Mouse (Mus musculus): Measurements from ENCODE around the gene Gm21985.
A peak's percentile ranks its signal among the peaks of the same experiment; 100 is the strongest.
"Not testable (repeated sequence)": the region's sequence is repeated elsewhere in the genome, so short reads cannot be mapped to it uniquely, and the experiment has no call there.

Gm21985 gene

GRCm38 (mm10) chr2:112265448-112266241, 469 bp upstream of the Gm21985 start, which contains the start of gene Slc12a6:
Gene Slc12a6, plus strand, starts transcription at chr2:112265825.
- peak; percentile 92 for DNase-seq (ENCODE audit: low spot score)

DNA sequence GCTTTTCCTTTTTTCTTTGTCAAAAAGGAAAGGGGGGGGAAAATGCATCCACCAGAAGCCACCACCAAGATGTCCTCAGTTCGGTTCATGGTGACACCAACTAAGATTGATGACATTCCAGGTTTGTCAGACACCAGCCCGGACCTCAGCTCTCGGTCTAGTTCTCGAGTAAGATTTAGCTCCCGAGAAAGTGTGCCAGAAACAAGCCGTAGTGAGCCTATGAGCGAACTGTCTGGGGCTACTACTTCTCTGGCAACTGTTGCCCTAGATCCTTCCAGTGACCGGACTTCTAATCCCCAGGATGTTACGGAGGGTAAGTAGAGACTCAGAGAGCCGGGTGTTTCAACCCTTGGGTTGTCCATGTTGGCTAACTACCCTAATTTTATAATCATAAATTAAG, 666 bp downstream of the Gm21985 start:
- DNase-seq (ENCODE audit: low spot score), result no peak

DNA sequence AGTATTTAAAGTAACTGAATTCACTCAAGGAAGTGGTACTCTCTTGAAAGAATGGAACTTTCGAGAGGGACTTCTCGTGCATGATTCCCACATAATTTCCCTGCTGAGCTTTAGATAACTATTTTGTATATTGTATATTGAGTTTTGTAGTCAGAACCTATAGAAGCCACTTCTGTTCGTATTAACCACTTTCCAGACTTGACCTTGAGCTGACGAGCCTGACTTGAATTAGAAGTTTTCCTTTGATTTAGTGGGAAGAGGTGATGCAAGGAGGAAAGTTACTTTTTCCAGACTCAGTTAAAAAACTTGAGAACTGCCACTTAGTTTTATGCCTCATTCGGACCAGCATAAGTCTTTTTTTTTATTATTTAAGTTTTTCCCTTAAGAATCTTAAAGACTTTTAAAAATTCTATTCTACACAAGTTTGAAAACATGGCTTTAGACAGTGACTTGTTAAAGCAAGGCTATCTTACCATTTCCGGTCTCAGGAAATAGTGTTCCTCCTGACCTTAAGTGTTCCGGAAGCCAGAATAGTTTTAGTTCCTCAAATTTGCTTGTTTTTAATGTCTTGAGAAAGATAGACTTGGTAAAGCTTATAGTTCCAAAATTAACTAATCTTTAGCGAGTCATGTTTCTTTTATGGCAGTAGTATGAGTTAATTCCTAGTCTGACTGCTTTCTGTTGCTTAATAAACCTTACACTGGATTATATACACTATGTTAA, 1.6 kb downstream of the Gm21985 start:
- DNase-seq (ENCODE audit: low spot score), result no peak

- DNase-seq (ENCODE audit: low spot score), result no peak
These were observed 3.9 kb downstream of the Gm21985 start for GRCm38 (mm10) chr2:112270011-112270410.

GRCm38 (mm10) chr2:112272909-112273308, 6.8 kb downstream of the Gm21985 start:
- no peak for DNase-seq (ENCODE audit: low spot score)

DNA sequence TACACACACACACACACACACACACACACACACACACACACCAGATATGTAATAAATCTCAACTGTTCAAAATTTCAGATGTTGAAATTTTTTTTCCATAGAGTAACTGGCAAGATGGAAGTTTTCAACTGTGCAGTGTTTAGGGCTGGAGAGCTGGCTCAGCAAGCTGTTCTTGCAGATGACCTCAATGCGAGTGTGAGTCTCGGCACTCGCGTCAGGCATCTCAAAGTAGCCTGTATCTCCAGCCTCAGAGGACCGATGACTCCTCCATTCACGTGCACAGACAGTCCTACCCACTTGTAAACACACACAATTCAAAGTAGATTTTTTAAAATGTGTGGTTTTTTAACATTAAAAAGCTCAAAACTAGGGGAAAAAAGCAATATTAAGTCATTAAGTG, 7.4 kb downstream of the Gm21985 start:
- peak; percentile 31 for DNase-seq (ENCODE audit: low spot score)

- no peak for DNase-seq (ENCODE audit: low spot score)
These were observed 10.8 kb downstream of the Gm21985 start for GRCm38 (mm10) chr2:112276870-112277269.

DNA sequence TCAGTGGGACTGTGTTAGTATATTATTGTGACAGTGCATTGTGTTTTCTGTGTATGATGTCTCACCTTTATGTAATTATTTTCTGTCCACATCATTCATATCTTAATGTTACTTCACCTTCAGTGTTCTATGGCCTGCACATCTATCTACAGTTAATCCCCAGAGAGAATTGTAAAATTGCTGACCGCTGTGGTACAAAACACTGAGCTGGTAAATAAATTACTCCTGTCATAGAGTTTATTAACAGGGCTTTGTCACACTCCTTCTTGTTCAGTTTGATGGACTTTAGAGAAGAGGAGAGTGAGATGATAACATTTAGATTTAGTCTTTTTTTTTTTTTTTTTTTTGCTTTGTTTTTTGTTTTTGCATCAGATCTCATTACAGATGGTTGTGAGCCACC, 16.7 kb downstream of the Gm21985 start:
- no peak for DNase-seq (ENCODE audit: low spot score)

- DNase-seq (ENCODE audit: low spot score), result peak; percentile 52
These were observed 18.4 kb downstream of the Gm21985 start for GRCm38 (mm10) chr2:112284363-112285030.

DNA sequence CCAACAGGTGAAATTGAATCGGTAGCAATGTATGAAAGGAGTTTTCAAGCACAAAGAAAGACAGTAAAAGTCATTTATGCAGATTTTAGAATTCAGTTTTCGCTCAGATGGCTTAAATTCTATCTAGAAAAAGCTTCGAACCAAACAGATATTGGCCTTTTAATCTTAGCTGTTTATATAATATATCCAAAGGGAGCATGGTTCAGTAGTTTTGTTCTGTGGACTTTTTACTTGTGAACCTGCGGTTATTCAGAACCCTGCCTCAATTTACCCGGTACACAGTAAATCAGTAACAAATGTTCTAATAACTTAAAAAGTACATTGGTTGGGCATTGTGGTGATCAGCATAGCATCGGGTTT, 18.9 kb downstream of the Gm21985 start:
- DNase-seq (ENCODE audit: low spot score), result no peak

DNA sequence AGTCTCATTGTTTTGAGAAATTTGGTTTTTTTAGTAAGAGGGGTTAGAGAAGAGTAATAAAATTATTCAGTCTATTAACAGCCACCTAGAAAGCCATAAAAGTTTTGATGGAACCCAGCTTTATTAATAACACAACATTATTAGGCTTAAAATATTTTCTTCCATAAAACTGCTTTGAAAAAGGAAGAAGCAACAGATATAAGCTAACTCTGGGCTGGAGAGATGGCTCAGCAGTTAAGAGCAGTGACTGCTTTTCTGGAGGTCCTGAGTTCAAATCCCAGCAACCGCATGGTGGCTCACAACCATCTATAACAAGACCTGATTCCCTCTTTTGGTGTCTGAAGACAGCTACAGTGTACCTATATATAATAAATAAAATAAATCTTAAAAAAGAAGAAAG, 19.9 kb downstream of the Gm21985 start:
- DNase-seq (ENCODE audit: low spot score), result not testable (repeated sequence)

GRCm38 (mm10) chr2:112287059-112287458, 20.9 kb downstream of the Gm21985 start:
- DNase-seq (ENCODE audit: low spot score), result no peak

DNA sequence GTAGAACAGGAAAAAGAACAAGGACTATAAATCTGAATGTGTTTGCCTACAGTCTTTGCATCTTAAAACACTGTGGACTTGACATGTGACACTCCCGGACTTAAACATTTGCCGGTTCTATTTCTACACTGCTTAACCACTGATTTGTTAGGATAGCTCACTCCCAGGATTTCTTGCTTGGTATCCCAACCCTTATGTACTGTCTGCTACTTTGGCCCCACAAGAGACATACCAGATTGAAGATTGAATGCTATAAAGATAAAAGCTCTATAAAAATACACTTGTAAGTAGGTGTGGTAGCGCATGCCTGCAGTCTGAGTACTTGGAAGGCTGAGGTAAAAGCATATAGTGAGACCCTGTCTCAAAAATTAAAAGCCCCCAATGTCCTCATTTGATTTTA, 23.4 kb downstream of the Gm21985 start:
- DNase-seq (ENCODE audit: low spot score), result no peak

DNA sequence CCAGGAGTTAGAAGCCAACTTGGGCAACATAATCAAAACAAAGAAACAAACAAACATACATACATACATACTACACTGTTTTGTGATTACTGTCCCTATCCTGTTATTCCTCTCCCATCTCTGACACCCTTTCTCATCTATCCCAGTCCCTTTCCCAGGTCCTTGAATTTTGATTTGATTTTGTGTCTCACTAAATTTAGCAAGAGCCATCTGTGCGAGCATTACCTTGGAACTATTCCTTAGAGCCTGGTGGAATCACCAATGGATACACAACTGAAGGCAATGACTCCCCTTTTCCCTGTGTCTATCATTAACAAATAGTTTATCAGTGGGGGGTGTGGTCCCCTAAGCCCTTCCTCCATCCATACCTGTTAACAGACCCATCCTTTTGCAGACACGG, 26.7 kb downstream of the Gm21985 start:
- no peak for DNase-seq (ENCODE audit: low spot score)

DNA sequence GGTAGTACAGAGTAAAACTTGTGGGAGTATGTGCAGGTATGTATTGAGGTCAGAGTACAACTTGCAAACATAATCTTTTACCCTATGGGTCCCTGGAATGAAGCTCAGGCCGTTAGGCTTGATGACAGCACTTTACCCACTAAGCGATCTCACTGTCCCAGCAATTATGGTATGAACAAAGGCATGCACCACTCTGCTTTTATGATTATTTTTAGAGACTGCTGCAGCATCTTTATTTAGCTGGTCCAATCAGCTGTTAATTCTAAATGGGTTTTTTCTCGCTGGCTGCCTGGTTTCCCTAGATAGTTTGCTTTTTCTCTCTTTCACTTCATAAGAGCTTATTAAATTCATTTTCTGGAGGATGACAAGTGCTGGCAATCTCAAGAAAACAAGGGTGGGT, 30.1 kb downstream of the Gm21985 start:
- DNase-seq (ENCODE audit: low spot score), result no peak

- no peak for DNase-seq (ENCODE audit: low spot score)
These were observed 32.1 kb downstream of the Gm21985 start for GRCm38 (mm10) chr2:112298221-112298620.

DNA sequence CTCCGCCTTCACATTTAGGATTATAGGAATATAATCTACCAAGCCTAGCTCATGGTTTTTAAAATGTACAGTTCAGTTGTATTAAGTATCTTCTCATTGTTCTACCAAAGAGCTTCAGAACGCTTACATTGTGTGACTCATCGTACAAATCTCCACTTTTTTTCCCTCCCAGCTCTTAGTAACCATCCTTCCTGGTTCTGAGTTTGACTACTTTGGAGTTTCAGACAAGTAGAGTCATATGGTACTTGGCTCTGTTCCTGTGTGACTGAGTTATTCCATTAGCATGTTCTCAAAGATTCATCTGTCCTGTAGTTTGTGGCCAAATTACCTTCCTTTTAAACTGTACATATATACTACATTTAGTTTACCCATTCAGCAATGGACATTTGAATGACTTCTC, 42.6 kb downstream of the Gm21985 start:
- DNase-seq (ENCODE audit: low spot score), result no peak

GRCm38 (mm10) chr2:112309161-112309600, 43.1 kb downstream of the Gm21985 start:
- no peak for DNase-seq (ENCODE audit: low spot score)

- no peak for DNase-seq (ENCODE audit: low spot score)
These were observed 49.5 kb downstream of the Gm21985 start for GRCm38 (mm10) chr2:112315638-112316037.

DNA sequence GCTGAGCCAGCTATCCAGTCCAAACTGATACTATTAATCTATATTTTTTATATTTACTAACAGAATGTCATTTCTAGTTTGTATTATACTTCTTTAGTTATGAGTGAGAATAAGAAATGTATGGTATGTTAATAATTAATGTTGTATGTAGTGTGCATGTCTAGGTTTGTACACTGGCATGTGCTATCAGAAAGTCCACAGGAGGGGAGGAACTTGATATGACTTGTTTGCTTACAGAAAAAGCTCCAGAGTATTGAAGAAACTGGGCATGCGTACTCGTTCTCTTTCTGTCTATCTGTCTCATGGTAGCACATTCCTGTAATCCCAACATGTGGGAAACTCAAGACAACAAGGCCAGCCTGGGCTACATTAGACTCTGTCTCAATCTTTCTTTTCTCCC, 52.1 kb downstream of the Gm21985 start:
- no peak for DNase-seq (ENCODE audit: low spot score)

DNA sequence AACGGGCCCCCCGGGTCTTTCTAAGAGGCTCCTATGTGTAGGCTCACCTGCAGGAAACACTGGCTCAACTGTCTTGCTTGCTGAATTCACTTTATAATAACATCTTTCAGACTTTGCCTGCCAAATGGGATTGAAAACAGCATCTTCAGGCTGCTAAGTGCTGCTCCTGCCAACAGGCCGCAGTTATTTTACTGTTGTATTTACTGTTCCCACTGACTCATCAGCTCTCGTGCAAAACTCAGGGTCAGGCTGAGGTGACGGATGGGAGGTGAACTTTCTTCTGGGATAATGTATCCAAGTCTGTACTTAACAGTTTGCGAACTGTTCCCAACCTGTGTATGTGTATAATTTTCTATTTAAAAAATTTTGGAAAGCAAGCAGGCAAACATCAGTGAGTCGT, 52.8 kb downstream of the Gm21985 start:
- DNase-seq (ENCODE audit: low spot score), result peak; percentile 6

- DNase-seq (ENCODE audit: low spot score), result no peak
These were observed 62.1 kb downstream of the Gm21985 start for GRCm38 (mm10) chr2:112328069-112328777.

Data from ovary, postnatal 36 days (tissue).